25 mouse cellular contexts compared by ENCODE assay signal in genomic region chr12:48462392-48462791, GRCm38 (mm10).
DNase-seq lines count a peak whose midpoint lies in the region; ATAC-seq and TF ChIP-seq lines count a peak whose summit lies in the region.
"Had no signal": no experiment of that assay in that cellular context is flagged by ENCODE, and none has a peak within 500 bp of the region (broad histone marks: within the 10 kb centered on the region; RNA-seq: fewer than 3 reads in every experiment).

No protein-coding gene starts in this region.

- 0 out of 2 replicates have a peak overlapping the region, but pooled peaks have one; percentile 19 for H3K27ac ChIP-seq in forebrain, embryonic 12.5 days
- H3K27ac ChIP-seq in forebrain, embryonic 10.5 days: no peak overlapping the region
- H3K27ac ChIP-seq in midbrain, embryonic 11.5 days (ENCODE audit: low read depth, low read length): no peak overlapping the region
- H3K27ac ChIP-seq in midbrain, embryonic 10.5 days (replicated peaks): no peak overlapping the region
- peak overlapping the region; percentile 39; the same call in 1 of the 2 replicates for H3K27ac ChIP-seq in midbrain, embryonic 15.5 days
- no peak overlapping the region for H3K27ac ChIP-seq in heart, adult 2 months
- H3K27ac ChIP-seq in liver, embryonic 12.5 days: no peak overlapping the region
- H3K27ac ChIP-seq: embryonic facial prominence, embryonic 12.5 days; heart, embryonic 10.5 days; hindbrain, embryonic 12.5 days; hindbrain, postnatal 0 days had no signal

- no peaks in the 10 kb centered on the region for H3K36me3 ChIP-seq in forebrain, embryonic 12.5 days (replicated peaks)
- H3K36me3 ChIP-seq in forebrain, embryonic 10.5 days (replicated peaks): no peaks in the 10 kb centered on the region
- H3K36me3 ChIP-seq in midbrain, embryonic 11.5 days (ENCODE audit: control insufficient read depth, insufficient read depth, low read length): no peaks in the 10 kb centered on the region
- no peaks in the 10 kb centered on the region for H3K36me3 ChIP-seq in midbrain, embryonic 10.5 days
- H3K36me3 ChIP-seq in midbrain, embryonic 15.5 days (replicated peaks): no peaks in the 10 kb centered on the region
- no peaks in the 10 kb centered on the region for H3K36me3 ChIP-seq in heart, adult 2 months (ENCODE audit: control insufficient read depth, insufficient read depth, low read length)
- no peaks in the 10 kb centered on the region for H3K36me3 ChIP-seq in liver, embryonic 12.5 days
- H3K36me3 ChIP-seq: embryonic facial prominence, embryonic 12.5 days; heart, embryonic 10.5 days; hindbrain, embryonic 12.5 days had no signal

- H3K4me1 ChIP-seq in forebrain, embryonic 12.5 days: no peaks in the 10 kb centered on the region
- no peaks in the 10 kb centered on the region for H3K4me1 ChIP-seq in forebrain, embryonic 10.5 days
- H3K4me1 ChIP-seq in midbrain, embryonic 11.5 days (ENCODE audit: control insufficient read depth, insufficient read depth, low read length): no peaks in the 10 kb centered on the region; the same call in 1 of the 2 replicates
- H3K4me1 ChIP-seq in midbrain, embryonic 10.5 days: no peaks in the 10 kb centered on the region
- H3K4me1 ChIP-seq in midbrain, embryonic 15.5 days: peaks cover 7% of the 10 kb centered on the region; the same call in 1 of the 2 replicates
- no peaks in the 10 kb centered on the region for H3K4me1 ChIP-seq in heart, adult 2 months (ENCODE audit: control insufficient read depth, insufficient read depth, low read length)
- H3K4me1 ChIP-seq in liver, embryonic 12.5 days: no peaks in the 10 kb centered on the region
- H3K4me1 ChIP-seq: embryonic facial prominence, embryonic 12.5 days; heart, embryonic 10.5 days; hindbrain, embryonic 12.5 days had no signal

- ATAC-seq in forebrain, embryonic 12.5 days (ENCODE audit: low FRiP score): peak; percentile 55
- ATAC-seq in midbrain, embryonic 11.5 days (ENCODE audit: low FRiP score): 0 out of 2 replicates have a peak, but pooled peaks have one; percentile 46
- ATAC-seq in midbrain, embryonic 15.5 days (replicated peaks): peak; percentile 80
- ATAC-seq in liver, embryonic 12.5 days: no peak
- ATAC-seq: activated CD4-positive, CD25-positive, alpha-beta regulatory T cell, adult 4 months; CD4-positive, CD25-positive, alpha-beta regulatory T cell, adult 4 months; hindbrain, postnatal 0 days; Patski had no signal

- H3K4me2 ChIP-seq in forebrain, embryonic 12.5 days: no peak overlapping the region
- H3K4me2 ChIP-seq in midbrain, embryonic 11.5 days: no peak overlapping the region
- no peak overlapping the region for H3K4me2 ChIP-seq in midbrain, embryonic 15.5 days
- no peak overlapping the region for H3K4me2 ChIP-seq in liver, embryonic 12.5 days
- H3K4me2 ChIP-seq: embryonic facial prominence, embryonic 12.5 days; hindbrain, embryonic 12.5 days had no signal

- no peak overlapping the region for H3K9ac ChIP-seq in forebrain, embryonic 12.5 days
- no peak overlapping the region for H3K9ac ChIP-seq in midbrain, embryonic 11.5 days (ENCODE audit: low read length)
- H3K9ac ChIP-seq in midbrain, embryonic 15.5 days: no peak overlapping the region
- no peak overlapping the region for H3K9ac ChIP-seq in heart, adult 2 months (ENCODE audit: low read depth, low read length)
- no peak overlapping the region for H3K9ac ChIP-seq in liver, embryonic 12.5 days
- H3K9ac ChIP-seq: embryonic facial prominence, embryonic 12.5 days; hindbrain, embryonic 12.5 days had no signal

- no peaks in the 10 kb centered on the region for H3K9me3 ChIP-seq in forebrain, embryonic 12.5 days
- H3K9me3 ChIP-seq in forebrain, embryonic 10.5 days: no peaks in the 10 kb centered on the region
- no peaks in the 10 kb centered on the region for H3K9me3 ChIP-seq in midbrain, embryonic 11.5 days (ENCODE audit: control insufficient read depth, low read length)
- no peaks in the 10 kb centered on the region for H3K9me3 ChIP-seq in midbrain, embryonic 10.5 days (replicated peaks)
- no peaks in the 10 kb centered on the region for H3K9me3 ChIP-seq in midbrain, embryonic 15.5 days
- no peaks in the 10 kb centered on the region for H3K9me3 ChIP-seq in liver, embryonic 12.5 days (replicated peaks)
- H3K9me3 ChIP-seq: embryonic facial prominence, embryonic 12.5 days; heart, embryonic 10.5 days; hindbrain, embryonic 12.5 days had no signal

- no peak for TF ChIP-seq POLR2A in heart, adult 2 months (IDR thresholded peaks at IDR 0.05; ENCODE audit: insufficient read depth, low read depth, low read length)

- H3K4me3 ChIP-seq in forebrain, embryonic 12.5 days (replicated peaks): no peak overlapping the region
- H3K4me3 ChIP-seq in forebrain, embryonic 10.5 days: no peak overlapping the region
- H3K4me3 ChIP-seq in midbrain, embryonic 11.5 days (ENCODE audit: low read depth, low read length): no peak overlapping the region
- H3K4me3 ChIP-seq in midbrain, embryonic 10.5 days: no peak overlapping the region
- no peak overlapping the region for H3K4me3 ChIP-seq in midbrain, embryonic 15.5 days
- no peak overlapping the region for H3K4me3 ChIP-seq in heart, adult 2 months
- no peak overlapping the region for H3K4me3 ChIP-seq in liver, embryonic 12.5 days
- H3K4me3 ChIP-seq: embryonic facial prominence, embryonic 12.5 days; heart, embryonic 10.5 days; hindbrain, embryonic 12.5 days had no signal

- no peak for TF ChIP-seq EP300 in heart, adult 2 months (IDR thresholded peaks at IDR 0.05; ENCODE audit: insufficient read depth, low read depth, low read length)

- no peak for TF ChIP-seq CTCF in heart, adult 2 months (IDR thresholded peaks at IDR 0.05)

- H3K27me3 ChIP-seq in forebrain, embryonic 12.5 days: no peaks in the 10 kb centered on the region
- H3K27me3 ChIP-seq in forebrain, embryonic 10.5 days (ENCODE audit: poor library complexity, severe bottlenecking): no peaks in the 10 kb centered on the region
- no peaks in the 10 kb centered on the region for H3K27me3 ChIP-seq in midbrain, embryonic 11.5 days (ENCODE audit: control insufficient read depth, insufficient read depth, low read length)
- H3K27me3 ChIP-seq in midbrain, embryonic 10.5 days (ENCODE audit: low read depth, poor library complexity, severe bottlenecking): no peaks in the 10 kb centered on the region
- no peaks in the 10 kb centered on the region for H3K27me3 ChIP-seq in midbrain, embryonic 15.5 days (replicated peaks)
- H3K27me3 ChIP-seq in heart, adult 2 months (ENCODE audit: control insufficient read depth, insufficient read depth, low read length): no peaks in the 10 kb centered on the region
- H3K27me3 ChIP-seq in liver, embryonic 12.5 days (replicated peaks): no peaks in the 10 kb centered on the region
- H3K27me3 ChIP-seq: embryonic facial prominence, embryonic 12.5 days; hindbrain, embryonic 12.5 days; Patski had no signal

- WGBS in forebrain, embryonic 12.5 days: 37% methylated on average over 2 of the region's 2 CpGs
- WGBS in forebrain, embryonic 10.5 days: 76% methylated on average over 2 of the region's 2 CpGs
- WGBS in midbrain, embryonic 11.5 days: 61% methylated on average over 2 of the region's 2 CpGs
- WGBS in midbrain, embryonic 10.5 days: 71% methylated on average over 2 of the region's 2 CpGs
- WGBS in midbrain, embryonic 15.5 days: 22% methylated on average over 2 of the region's 2 CpGs
- 52% methylated on average over 2 of the region's 2 CpGs for WGBS in heart, adult 2 months
- WGBS in liver, embryonic 12.5 days (ENCODE audit: insufficient replicate concordance): 54% methylated on average over 2 of the region's 2 CpGs

- no peaks in the 10 kb centered on the region for H3K79me2 ChIP-seq in heart, adult 2 months (replicated peaks; ENCODE audit: control insufficient read depth, insufficient read depth, low read length)

- intact Hi-C loops in heart, adult 2 months (cut with DNase I): no loop called here

- no peak for DNase-seq in forebrain, embryonic 10.5 days (ENCODE audit: extremely low spot score, low spot score)
- no peak for DNase-seq in midbrain, embryonic 11.5 days (ENCODE audit: low spot score, missing footprints)
- DNase-seq in midbrain, embryonic 10.5 days (ENCODE audit: low spot score): no peak
- peak; percentile 18 for DNase-seq in retina, postnatal 1 day
- no peak for DNase-seq in heart, adult 2 months
- DNase-seq: adrenal gland, adult 2 months; adrenal gland, postnatal 25 days; B cell, adult 2 months; cerebellum, adult 11-12 months; cerebellum, adult 9-10 months; cerebellum, postnatal 25 days; gastrocnemius, postnatal 36 days; heart, adult 11 months; heart, postnatal 10 days; heart, postnatal 4 days had no signal

Comparison
In these comparisons a context has a peak if more than half of its experiments do, and no peak if none do; other contexts are left out.
1. H3K27ac ChIP-seq: peak in forebrain, embryonic 12.5 days (single experiment) and midbrain, embryonic 15.5 days (single experiment); none in forebrain, embryonic 10.5 days (single experiment), midbrain, embryonic 11.5 days (single experiment), midbrain, embryonic 10.5 days (single experiment), heart, adult 2 months (single experiment) and liver, embryonic 12.5 days (single experiment).